Mouse (Mus musculus) lung, adult 18-20 months (tissue): ENCODE measurements around the gene Dtx3.
"Not testable (repeated sequence)": the region's sequence is repeated elsewhere in the genome, so short reads cannot be mapped to it uniquely, and the experiment has no call there.

Source experiments
- DNase-seq, 2 experiments: peaks; one replicate each; pipeline ENCODE4 v3.0.0; 2022; ENCODE audit warnings: mixed read lengths in 2 of 2

The Dtx3 gene

GRCm38 (mm10) chr10:127203106-127203505, 7.6 kb upstream of the Dtx3 start:
- no peak for DNase-seq

DNA sequence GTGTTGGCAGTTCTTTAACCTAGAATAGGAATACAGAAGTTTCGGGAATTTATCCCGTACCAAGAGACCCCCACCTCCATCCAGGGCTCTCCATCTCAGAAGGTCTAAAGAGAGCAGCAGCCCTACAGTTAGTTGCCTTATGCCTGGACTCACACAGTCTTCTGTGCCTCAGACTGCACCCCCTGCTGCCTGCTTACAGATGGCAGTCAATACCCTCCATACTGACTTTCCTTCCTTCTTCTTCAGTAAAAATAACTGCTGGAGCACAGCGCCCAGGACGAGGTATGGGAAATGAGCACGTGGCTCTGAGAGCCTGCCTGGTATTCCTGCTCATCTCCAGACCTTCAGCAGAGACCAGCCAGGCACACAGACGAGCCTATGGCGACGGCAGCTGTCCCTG, 4.8 kb upstream of the Dtx3 start:
- no peak for DNase-seq

DNA sequence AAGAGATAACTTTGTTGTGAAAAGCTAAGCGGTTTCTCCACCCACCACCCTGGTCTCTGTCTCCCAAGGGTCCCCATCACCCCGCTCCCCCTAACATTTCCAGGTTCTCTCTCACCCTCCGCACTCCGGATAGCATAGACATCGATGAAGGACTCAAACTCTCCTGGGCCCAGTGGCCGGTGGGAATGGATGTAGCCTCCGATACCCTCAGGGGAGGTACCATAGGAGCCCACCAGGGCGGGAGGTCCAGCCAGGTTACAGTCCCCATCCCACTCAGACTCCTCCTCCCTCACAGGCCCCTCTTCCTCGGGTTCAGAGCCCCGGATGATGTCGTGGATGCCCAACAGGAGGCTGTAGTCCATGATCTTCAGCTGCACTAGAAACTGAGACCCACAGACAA, 3.9 kb upstream of the Dtx3 start:
- no peak for DNase-seq

DNA sequence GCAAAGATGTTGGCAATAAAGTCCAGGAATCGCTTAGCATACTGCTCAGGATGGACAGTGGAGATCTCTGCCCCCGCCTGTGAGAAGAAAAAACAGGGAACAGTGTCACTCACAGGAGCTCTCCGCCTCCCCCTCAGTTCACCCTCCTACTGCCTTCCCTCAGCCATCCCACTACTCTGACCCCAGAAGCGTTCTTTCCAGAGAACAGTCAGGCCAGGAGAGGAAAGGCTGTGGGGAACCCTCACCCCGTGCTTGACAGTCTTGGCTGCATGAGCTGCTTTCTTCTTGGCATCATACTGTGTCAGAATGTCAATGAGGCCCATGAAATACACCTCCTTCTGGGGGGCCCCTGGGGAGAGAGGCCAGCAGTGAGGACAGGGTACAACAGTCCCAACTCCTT, 3.5 kb upstream of the Dtx3 start:
- DNase-seq, result no peak

- DNase-seq, result no peak
These were observed 3.0 kb upstream of the Dtx3 start for GRCm38 (mm10) chr10:127198492-127198891.

- DNase-seq, result peak in 1 of 2 experiments; percentile 34
These were observed 2.1 kb upstream of the Dtx3 start for GRCm38 (mm10) chr10:127197505-127198110.

DNA sequence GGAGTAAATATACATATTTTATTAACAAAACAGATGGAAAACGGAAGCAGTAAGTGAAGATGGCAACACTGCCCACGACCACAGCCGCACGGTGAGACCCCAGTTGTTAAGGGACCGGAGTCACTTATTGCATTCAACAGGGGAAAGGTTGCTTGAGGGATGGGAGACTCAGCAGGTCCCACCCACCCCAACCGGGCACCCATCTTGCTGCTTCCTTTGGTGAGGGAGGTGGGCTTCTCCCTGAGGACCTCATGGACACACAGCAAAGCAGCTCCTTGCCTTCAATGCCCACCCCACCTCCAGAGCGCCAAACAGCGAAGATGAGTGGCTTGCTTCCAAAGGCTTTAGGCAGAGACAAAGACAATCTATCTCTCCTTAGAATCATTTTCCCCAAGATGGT, 1.6 kb upstream of the Dtx3 start:
- no peak for DNase-seq

DNA sequence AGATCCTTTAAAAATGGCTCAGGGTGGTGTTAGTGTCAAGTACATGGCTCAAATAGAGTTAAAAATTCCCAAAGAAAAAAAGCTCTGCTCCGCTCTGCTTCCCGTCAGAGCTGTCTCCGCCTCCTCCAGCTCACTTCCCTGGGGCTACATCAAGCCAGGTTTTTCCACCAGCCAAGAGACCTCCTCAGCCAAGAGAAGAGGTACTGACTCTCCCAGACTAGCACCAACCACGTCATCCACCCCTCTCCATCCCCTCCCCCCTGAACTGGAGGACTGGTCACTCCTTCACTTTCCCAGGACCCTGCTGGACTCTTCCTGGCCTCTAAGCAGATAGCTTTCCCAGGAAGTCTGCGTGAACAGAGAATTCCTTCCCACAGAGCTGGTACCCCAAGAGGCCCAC, 864 bp upstream of the Dtx3 start:
- DNase-seq, result peak; percentile 69 to 82

DNA sequence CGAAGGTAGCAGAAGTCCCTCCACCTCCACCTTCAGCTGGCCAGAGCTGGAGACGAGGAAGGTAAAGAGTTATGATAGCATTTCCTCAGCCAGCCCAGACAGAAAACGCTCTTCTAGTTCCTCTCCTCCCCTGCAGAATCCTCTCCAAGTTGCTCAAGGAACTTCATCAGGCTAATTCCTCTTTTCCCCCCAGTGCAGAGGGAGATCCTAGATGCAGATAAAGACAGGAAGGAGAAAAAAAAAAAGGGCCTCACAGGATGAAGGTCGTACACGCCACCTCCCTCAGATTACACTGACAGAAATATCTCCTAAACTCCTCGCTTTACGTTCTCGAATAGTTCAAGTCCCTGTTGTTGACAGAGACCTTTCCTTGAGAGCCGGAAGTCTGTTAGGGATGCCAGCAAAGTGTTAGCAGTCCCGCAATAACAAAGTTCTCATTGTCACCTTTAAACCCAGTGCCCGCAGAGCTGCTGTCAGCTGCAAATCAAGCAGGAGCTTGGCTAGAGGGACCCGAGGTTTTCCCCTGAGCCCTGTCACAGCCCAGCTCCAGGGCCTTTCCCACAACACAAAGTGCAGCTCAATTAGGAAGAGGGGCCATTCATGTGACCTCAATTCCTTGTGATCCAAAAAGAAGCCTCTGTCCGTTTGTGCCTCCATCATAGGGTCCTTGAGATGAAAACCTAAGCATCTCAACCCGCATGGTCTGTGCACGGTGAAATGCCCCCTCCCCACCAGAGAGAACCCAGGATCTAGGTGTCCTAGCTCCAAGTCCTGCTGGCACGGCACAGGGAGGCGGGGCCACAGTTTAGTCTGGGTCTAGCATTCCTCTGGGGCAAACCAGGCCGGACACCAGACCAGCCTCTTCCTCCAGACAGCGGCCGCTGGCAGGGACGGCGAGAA, 850 bp downstream of the Dtx3 start:
- peak; percentile 72 to 78 for DNase-seq

GRCm38 (mm10) chr10:127193011-127193410, 2.5 kb downstream of the Dtx3 start:
- DNase-seq, result no peak

GRCm38 (mm10) chr10:127192057-127192328, 3.5 kb downstream of the Dtx3 start:
- DNase-seq, result not testable (repeated sequence)

DNA sequence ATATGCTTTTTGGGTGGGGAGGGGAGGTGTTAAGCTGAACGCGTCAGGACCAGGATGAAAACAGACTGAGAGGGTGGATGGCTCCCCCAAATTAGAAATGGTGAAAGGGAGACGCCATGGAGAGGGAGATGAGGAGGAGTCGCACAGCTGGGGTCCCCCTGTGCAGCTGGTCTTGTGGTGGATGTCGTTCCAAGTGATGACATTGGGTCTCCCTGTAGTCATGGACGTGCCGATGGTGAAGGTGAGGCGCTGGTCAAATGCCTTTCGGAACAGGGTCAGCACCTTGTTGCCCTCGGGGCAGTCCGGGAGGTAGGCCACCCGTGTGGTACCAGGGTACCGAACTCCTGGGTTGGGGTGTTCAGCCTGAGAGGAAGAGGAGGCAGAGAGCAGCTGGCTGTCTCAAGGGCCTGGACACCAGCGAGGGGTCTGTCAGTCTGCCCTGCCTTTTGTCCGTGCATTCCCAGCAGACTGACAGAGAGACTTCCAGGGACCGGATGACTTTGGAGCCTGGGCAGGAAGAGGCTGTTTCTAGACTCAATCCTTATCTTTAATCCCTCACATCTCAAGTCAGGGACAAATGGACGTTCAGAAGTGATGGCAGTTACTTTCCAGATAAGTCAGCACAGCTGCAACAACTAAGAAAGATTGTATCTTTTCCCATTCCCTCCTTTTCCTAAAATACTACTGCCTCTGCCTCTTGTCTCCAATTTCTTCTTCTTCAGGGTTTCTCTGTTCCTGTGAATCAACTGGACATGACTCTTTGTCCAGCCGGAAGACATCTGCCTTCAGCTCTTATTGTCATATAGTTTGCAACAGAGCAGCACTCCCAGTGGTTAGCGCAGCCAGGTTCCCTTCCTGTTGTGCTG, 4.1 kb downstream of the Dtx3 start:
- no peak for DNase-seq

- no peak for DNase-seq
These were observed 4.9 kb downstream of the Dtx3 start for GRCm38 (mm10) chr10:127190398-127191190.

- peak; percentile 43 to 51 for DNase-seq
These were observed 5.7 kb downstream of the Dtx3 start, which contains the start of gene Arhgef25 for GRCm38 (mm10) chr10:127189651-127190381. TSS of gene Arhgef25 (minus strand) at chr10:127190083.

DNA sequence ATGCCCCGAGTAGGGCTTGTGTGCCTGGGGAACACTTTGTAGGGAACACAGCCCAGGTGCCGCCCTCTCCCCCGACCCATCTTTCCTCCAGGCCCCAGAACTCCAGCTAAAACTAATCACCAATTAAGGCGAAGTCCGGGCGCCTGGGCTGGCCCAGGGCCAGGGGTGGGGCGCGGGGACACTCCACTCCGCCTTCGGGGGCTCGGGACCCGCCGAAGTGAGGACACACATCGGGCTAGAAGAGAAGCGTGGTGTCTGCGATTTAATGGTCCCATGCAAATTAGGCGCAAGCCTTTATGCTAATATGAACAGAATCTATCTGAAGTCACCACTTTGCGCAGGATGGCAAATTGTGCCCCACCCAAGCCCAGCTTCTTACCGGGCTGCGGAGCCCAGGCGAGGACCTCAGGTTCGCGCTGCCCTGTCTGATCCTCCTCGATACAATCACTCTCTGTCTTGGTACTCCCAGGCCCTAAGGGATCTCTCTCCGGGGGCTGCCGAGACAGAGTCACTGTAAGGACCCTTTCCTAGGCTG, 6.3 kb downstream of the Dtx3 start:
- DNase-seq, result no peak

DNA sequence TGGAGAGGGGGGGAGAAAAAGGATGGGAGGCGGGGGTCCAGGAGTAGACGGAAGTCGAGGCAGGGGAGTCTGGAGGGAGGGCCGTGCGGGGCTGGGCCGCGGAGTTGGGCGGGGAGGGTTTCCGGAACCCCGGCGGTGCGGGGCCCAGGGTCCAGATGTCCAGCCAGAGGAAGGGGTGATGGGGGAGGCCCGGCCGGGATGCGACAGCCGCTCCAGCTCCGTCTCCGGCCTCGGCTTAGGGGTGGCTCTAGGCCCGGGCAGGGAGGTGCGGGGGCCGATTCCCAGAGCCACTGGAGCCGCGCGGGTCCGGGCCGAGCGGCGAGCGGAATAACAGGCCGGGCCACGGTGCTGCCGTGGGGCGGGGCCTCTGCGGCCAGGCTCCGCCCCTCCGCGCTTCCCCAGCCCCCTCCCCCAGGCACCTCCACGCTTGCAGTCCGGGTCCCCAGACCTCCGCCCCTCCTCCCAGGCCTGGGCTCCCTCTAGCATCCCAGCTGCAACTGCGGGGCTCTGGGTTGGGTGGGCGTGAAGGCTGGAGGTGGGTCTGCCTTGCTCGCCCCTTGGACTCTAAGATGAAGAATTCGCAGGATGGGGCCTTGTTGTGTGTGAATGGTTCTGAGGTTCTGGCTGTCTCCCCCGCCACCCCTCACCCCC, 6.9 kb downstream of the Dtx3 start:
- DNase-seq, result peak; percentile 29 to 39

GRCm38 (mm10) chr10:127188079-127188453, 7.5 kb downstream of the Dtx3 start:
- no peak for DNase-seq

- no peak for DNase-seq
These were observed 8.0 kb downstream of the Dtx3 start for GRCm38 (mm10) chr10:127187371-127188078.

DNA sequence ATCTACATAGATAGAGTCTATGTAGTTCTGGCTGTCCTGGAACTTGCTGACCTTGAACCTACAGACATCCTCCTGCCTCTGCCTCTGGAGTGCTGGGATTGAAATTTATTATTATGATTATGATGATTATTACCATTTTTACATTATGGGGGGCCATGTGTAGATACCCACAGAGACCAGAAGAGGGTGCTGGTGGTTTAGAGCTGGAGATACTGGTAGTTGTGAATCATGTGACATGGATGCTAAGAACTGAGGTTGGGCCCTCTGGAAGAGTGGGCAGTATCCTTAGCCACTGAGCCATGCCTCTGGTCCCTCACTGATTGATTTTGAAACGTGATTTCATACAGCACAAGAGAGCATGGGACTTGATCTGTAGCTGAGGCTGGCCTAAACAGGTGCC, 9.1 kb downstream of the Dtx3 start:
- no peak for DNase-seq

DNA sequence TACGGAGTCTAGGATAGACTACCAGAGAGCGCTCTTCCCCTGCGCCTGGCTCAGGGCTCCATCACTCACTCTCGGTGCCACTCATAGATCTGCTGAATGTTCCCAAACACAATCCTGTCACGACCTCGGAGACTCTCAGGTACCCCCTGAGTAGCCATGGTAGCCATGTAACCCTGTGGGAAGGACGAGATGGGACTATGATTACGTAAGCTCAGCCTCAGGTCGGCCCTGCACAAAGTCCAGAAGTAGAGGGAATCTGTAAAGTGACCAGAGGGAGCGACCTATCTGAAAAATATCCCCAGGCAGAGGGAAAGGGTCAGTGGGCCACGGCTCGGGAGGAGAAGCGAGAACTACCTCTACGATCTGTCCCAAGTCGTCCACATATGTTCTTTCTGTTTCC, 10.0 kb downstream of the Dtx3 start:
- no peak for DNase-seq

- no peak for DNase-seq
These were observed 10.4 kb downstream of the Dtx3 start for GRCm38 (mm10) chr10:127185101-127185500.
